Mouse (Mus musculus) layer of hippocampus, postnatal 25 days (tissue): ENCODE measurements around the gene Ubr2. TPM values are rescaled to one million over a fixed set of nuclear protein-coding genes. Genes with fewer than 3 reads are reported as not detected.

ENCODE experiments used
- DNase-seq, 2 experiments: peaks; one replicate each; pipeline ENCODE4 v3.0.0; 2022; ENCODE audit warnings: mixed read lengths in 2 of 2, low spot score in 1 of 2; ENCODE audit errors: extremely low spot score in 1 of 2
- total RNA-seq, 2 experiments: library from RNA; stranded (reverse); gene quantifications; 2 replicates each; pipeline ENCODE4 v1.2.3; 2021

Ubr2 gene
- total RNA-seq, 2 experiments from 2014 or later: 51.5 to 59.1 TPM

- DNase-seq: no peak
These were observed 124.3 kb downstream of the Ubr2 start for GRCm38 (mm10) chr17:46885910-46886643.

DNA sequence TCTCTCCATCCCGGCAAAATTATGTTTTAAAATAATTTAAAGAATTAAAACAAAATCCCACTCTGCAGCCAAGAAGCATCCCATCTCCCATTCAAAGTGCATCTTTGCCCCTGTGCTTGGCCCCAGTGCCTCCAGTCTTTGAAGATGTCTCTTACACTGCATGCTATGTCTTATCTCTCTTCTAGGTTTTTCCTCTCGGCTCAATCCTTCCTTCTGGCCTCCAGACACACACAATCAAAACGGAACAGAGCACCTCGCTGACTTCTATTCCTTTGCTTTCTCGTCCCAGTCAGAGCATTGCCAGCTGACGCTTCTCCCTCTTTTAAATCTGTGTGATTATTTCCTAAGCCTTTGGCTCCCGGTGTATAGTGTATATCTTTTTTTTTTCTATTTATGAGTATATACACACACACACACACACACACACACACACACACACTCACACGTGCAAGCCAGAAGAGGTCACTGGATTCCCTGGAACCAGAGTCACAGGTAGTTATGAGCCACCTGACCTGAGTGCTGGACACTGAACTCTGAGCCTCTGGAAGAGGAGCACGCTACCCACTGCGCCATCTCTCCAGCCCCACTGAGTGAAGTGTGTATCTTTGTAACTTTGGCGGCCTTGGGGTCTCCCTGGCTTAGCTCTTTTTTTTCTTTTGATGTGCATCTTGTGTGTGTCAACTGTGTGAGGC lies 125.0 kb downstream of the Ubr2 start:
- DNase-seq: no peak

GRCm38 (mm10) chr17:46884766-46885165 lies 125.6 kb downstream of the Ubr2 start:
- DNase-seq: no peak

DNA sequence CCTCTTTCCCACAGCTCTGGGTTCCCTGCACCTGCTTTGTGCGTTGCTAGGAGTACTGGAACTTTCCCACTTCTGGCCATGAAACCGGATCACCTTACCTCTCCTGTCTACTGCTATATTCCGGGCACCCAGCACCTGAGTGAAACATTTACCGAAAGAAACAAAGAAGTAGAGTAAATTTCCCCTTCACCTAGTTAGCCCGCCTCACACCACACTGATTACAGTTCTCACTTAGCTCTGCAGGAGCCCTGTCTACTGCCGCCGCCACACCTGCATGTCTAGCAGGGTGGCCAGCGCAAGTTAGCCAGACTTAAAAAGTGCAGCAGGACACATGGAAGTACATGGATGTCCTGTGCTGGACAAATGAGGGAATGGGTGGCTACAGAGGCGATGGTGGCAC lies 127.2 kb downstream of the Ubr2 start:
- no peak for DNase-seq

DNA sequence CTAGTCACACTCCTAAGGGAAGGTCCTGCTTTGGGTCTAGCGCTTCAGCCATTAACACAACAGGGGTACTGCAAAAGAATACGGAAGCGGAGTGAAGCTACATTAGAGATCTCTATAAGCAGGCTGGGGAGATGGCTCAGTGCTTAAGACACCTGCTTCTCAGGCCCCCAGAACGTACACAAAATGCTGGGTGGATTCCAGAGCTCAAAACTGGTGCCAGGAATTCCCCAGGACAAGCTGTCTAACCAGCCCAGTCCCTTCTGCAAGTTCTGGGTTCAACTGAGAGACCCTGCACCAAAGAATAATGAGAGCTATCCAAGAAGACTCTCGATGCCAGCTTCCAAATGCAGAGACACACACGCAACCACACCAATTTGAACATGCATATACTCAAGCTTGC lies 128.6 kb downstream of the Ubr2 start:
- no peak for DNase-seq

DNA sequence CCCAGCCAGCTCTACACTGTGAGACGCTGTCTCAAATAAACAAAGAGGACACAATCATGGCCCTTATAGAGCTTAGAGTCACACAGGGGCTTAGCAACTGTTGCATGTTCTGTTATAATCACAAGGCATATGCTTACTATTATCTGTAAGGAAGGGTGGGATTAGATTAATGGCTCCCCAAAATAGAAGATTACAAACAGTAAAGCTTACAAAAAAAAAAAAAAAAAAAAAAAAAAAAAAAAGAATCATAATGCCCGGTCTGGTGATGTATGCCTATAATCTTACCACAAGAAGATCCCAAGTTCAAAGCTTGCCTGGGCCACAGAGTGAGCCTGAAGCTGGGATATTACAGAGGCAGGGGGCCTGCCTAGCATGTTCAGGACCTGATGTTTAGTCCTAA lies 130.0 kb downstream of the Ubr2 start:
- no peak for DNase-seq

DNA sequence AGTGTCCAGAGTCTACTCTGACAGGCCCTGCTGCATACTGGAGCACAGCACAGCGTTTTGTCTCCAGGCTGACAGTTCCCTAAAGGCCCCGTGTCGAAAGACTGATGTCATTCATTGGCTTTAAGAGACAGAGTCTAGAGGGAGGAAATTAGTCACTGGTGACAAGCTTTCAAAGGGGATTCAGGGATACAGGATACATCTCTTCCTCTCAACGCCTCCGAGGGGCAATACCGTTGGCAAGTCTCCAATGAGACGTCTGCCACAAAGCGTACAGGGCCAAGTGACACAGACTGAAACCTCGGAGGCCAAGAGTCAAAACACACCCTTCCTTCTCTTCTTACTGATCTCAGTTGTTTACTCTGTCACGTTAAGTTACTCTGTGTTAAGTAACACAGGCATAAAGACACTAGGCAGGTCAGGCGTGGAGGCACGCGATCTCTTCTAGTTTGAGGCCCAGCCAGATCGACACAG lies 130.5 kb downstream of the Ubr2 start:
- DNase-seq: no peak

Other genes starting within 250 kb of the Ubr2 start
- not detected for gene Ptcra, start 246.8 kb downstream of the Ubr2 start, total RNA-seq
- 10 to 100 TPM in 1 of 2 experiments, 1 to 10 TPM in 1; 7.5 to 10.5 TPM for gene 2310039H08Rik, start 237.9 kb downstream of the Ubr2 start, total RNA-seq
- gene Rpl7l1, start 227.9 kb downstream of the Ubr2 start, total RNA-seq: 10 to 100 TPM; 51.4 to 53.8 TPM
- 10 to 100 TPM; 47.5 to 60.3 TPM for gene Bicral, start 152.1 kb downstream of the Ubr2 start, total RNA-seq
- gene Tbcc, start 119.9 kb downstream of the Ubr2 start, total RNA-seq: 10 to 100 TPM; 34.6 to 36.7 TPM
- not detected for gene Prph2, start 100.1 kb downstream of the Ubr2 start, total RNA-seq